In genomic region chr9:21901223-21901820, GRCm38 (mm10) we compare ENCODE assay signal across 8 mouse cellular contexts. TPM values are rescaled to one million over a fixed set of nuclear protein-coding genes. Genes with fewer than 3 reads are reported as not detected.
A peak's percentile ranks its signal among the peaks of the same experiment; 100 is the strongest.
DNase-seq lines count a peak whose midpoint lies in the region; ATAC-seq lines count a peak whose summit lies in the region.

No protein-coding gene starts in this region.

- H3K4me1 ChIP-seq in limb, embryonic 12.5 days (replicated peaks) = no peaks in the 10 kb centered on the region
- peaks cover 4% of the 10 kb centered on the region; the same call in 1 of the 2 replicates for H3K4me1 ChIP-seq in midbrain, embryonic 13.5 days (replicated peaks)

- no peak overlapping the region for H3K27ac ChIP-seq in limb, embryonic 12.5 days
- no peak overlapping the region; the same call in 1 of the 2 replicates for H3K27ac ChIP-seq in midbrain, embryonic 13.5 days

- peaks cover 19% of the 10 kb centered on the region; the same call in 1 of the 2 replicates for H3K27me3 ChIP-seq in limb, embryonic 12.5 days
- H3K27me3 ChIP-seq in midbrain, embryonic 13.5 days = peaks cover 24% of the 10 kb centered on the region
- no peaks in the 10 kb centered on the region for H3K27me3 ChIP-seq in splenic B cell, adult 2 months (ENCODE audit: control insufficient read depth, insufficient read depth, low read length, poor library complexity, severe bottlenecking)

- H3K4me2 ChIP-seq in limb, embryonic 12.5 days = peak overlapping the region; percentile 53
- peak overlapping the region; percentile 57 for H3K4me2 ChIP-seq in midbrain, embryonic 13.5 days (replicated peaks)

- peaks cover 5% of the 10 kb centered on the region; the same call in 1 of the 2 replicates for H3K9me3 ChIP-seq in limb, embryonic 12.5 days
- H3K9me3 ChIP-seq in midbrain, embryonic 13.5 days = no peaks in the 10 kb centered on the region

- peak; percentile 67 for ATAC-seq in limb, embryonic 12.5 days (ENCODE audit: insufficient number of reproducible peaks, insufficient read depth, low FRiP score, low TSS enrichment, low read depth)
- peak; percentile 94 for ATAC-seq in midbrain, embryonic 13.5 days

- no peak overlapping the region for H3K9ac ChIP-seq in limb, embryonic 12.5 days (replicated peaks)
- H3K9ac ChIP-seq in midbrain, embryonic 13.5 days (replicated peaks) = no peak overlapping the region

- peak; percentile 78 for DNase-seq in CD4-positive helper T cell, adult 2 months (ENCODE audit: low read depth, low spot score)
- DNase-seq in adrenal gland, adult 8-10 months = peak; percentile 43
- DNase-seq in embryo, embryonic 9.5 days (ENCODE audit: extremely low spot score) = peak; percentile 76
- peak; percentile 65 to 67 for DNase-seq in heart, adult 9 months (ENCODE audit: low spot score in 2 of 2)
- peak; percentile 85 for DNase-seq in kidney, adult 9 months
- peak; percentile 78 for DNase-seq in splenic B cell, adult 2 months (ENCODE audit: low read depth, low spot score)

- H3K4me3 ChIP-seq in limb, embryonic 12.5 days (replicated peaks) = peak overlapping the region; percentile 36
- H3K4me3 ChIP-seq in midbrain, embryonic 13.5 days (replicated peaks) = peak overlapping the region; percentile 45

- H3K36me3 ChIP-seq in limb, embryonic 12.5 days = no peaks in the 10 kb centered on the region
- H3K36me3 ChIP-seq in midbrain, embryonic 13.5 days = no peaks in the 10 kb centered on the region
- no peaks in the 10 kb centered on the region for H3K36me3 ChIP-seq in splenic B cell, adult 2 months (ENCODE audit: control insufficient read depth, insufficient read depth, low read length, poor library complexity, severe bottlenecking)

- 15% methylated on average over 10 of the region's 10 CpGs for WGBS in limb, embryonic 12.5 days
- WGBS in midbrain, embryonic 13.5 days = 16% methylated on average over 10 of the region's 10 CpGs

RNA-seq across cellular contexts. Expression of gene Rab3d, which starts 16.7 kb away (rescaled TPM):
- 10 to 100 TPM; 43.1 to 64.6 (median 48.1) TPM for total RNA-seq in adrenal gland, adult 8-10 months (2022)
- 7.3 and 8.8 TPM in 2 replicates for polyA plus RNA-seq in limb, embryonic 12.5 days (2016; fragmentation: Nextera tagmentation; extraction: Ambion mirVana)
- 10.8 and 11.4 TPM in 2 replicates for polyA plus RNA-seq in midbrain, embryonic 13.5 days (2015; fragmentation: Nextera tagmentation; extraction: Ambion mirVana)

RNA-seq across cellular contexts. Expression of gene Ccdc159, which starts 25.9 kb away (rescaled TPM):
- total RNA-seq in adrenal gland, adult 8-10 months (2022) = 10 to 100 TPM in 3 of 4 experiments, 1 to 10 TPM in 1; 8.6 to 27.3 (median 17.7) TPM
- 5.2 and 5.7 TPM in 2 replicates for polyA plus RNA-seq in limb, embryonic 12.5 days (2016; fragmentation: Nextera tagmentation; extraction: Ambion mirVana)
- polyA plus RNA-seq in midbrain, embryonic 13.5 days (2015; fragmentation: Nextera tagmentation; extraction: Ambion mirVana) = 7.1 and 10.3 TPM in 2 replicates

RNA-seq across cellular contexts. Expression of gene Tmem205, which starts 26.0 kb away (rescaled TPM):
- total RNA-seq in adrenal gland, adult 8-10 months (2022) = 100 to 1,000 TPM; 375 to 588 (median 495) TPM
- 33.4 and 39.4 TPM in 2 replicates for polyA plus RNA-seq in limb, embryonic 12.5 days (2016; fragmentation: Nextera tagmentation; extraction: Ambion mirVana)
- polyA plus RNA-seq in midbrain, embryonic 13.5 days (2015; fragmentation: Nextera tagmentation; extraction: Ambion mirVana) = 41.1 and 42.0 TPM in 2 replicates

RNA-seq across cellular contexts. Expression of gene Plppr2, which starts 35.5 kb away (rescaled TPM):
- 10 to 100 TPM; 19.6 to 44.0 (median 32.1) TPM for total RNA-seq in adrenal gland, adult 8-10 months (2022)
- polyA plus RNA-seq in limb, embryonic 12.5 days (2016; fragmentation: Nextera tagmentation; extraction: Ambion mirVana) = 9.3 and 11.9 TPM in 2 replicates
- 65.8 and 72.0 TPM in 2 replicates for polyA plus RNA-seq in midbrain, embryonic 13.5 days (2015; fragmentation: Nextera tagmentation; extraction: Ambion mirVana)

RNA-seq across cellular contexts. Expression of gene Dock6, which starts 48.9 kb away (rescaled TPM):
- total RNA-seq in adrenal gland, adult 8-10 months (2022) = 10 to 100 TPM; 34.3 to 80.5 (median 56.4) TPM
- 38.3 and 38.9 TPM in 2 replicates for polyA plus RNA-seq in limb, embryonic 12.5 days (2016; fragmentation: Nextera tagmentation; extraction: Ambion mirVana)
- 14.2 and 17.0 TPM in 2 replicates for polyA plus RNA-seq in midbrain, embryonic 13.5 days (2015; fragmentation: Nextera tagmentation; extraction: Ambion mirVana)
